Mouse (Mus musculus) heart, embryonic 11.5 days (tissue): ENCODE results near the gene Smad5. TPM values are rescaled to one million over a fixed set of nuclear protein-coding genes. Genes with fewer than 3 reads are reported as not detected.

Experiments used
- ATAC-seq: fragments of 200-750 bp; cut with Nextera tagmentation; replicated peaks from 2 replicates; pipeline ENCODE4 v1.8.0; 2017; ENCODE audit warnings: moderate library complexity; ENCODE audit not compliant: insufficient number of reproducible peaks, low FRiP score, low TSS enrichment
- H3K27ac ChIP-seq: fragments of 300-500 bp; sonication (generic); 2 replicates; pipeline ENCODE4 v1.5.1; 2014; ENCODE audit warnings: mild to moderate bottlenecking, low read depth, low read length
- H3K27me3 ChIP-seq: fragments of 300-500 bp; sonication (generic); 2 replicates; pipeline ENCODE4 v1.6.1; 2014; ENCODE audit warnings: mild to moderate bottlenecking, low read length, mixed read lengths; ENCODE audit not compliant: control insufficient read depth, insufficient read depth
- H3K36me3 ChIP-seq: fragments of 300-500 bp; sonication (generic); 2 replicates; pipeline ENCODE4 v1.6.1; 2014; ENCODE audit warnings: mild to moderate bottlenecking, low read length, moderate library complexity, mixed read lengths; ENCODE audit not compliant: control insufficient read depth, insufficient read depth
- H3K4me1 ChIP-seq: fragments of 300-500 bp; sonication (generic); 2 replicates; pipeline ENCODE4 v1.6.1; 2014; ENCODE audit warnings: low read length; ENCODE audit not compliant: control insufficient read depth, insufficient read depth
- H3K4me2 ChIP-seq: fragments of 300-500 bp; sonication (generic); 2 replicates; pipeline ENCODE4 v1.6.1; 2014; ENCODE audit warnings: mild to moderate bottlenecking, moderate library complexity
- H3K4me3 ChIP-seq: fragments of 300-500 bp; sonication (generic); 2 replicates; pipeline ENCODE4 v1.5.1; 2014; ENCODE audit warnings: low read depth, low read length
- H3K9ac ChIP-seq: fragments of 300-500 bp; sonication (generic); 2 replicates; pipeline ENCODE4 v1.6.1; 2014; ENCODE audit warnings: mild to moderate bottlenecking, low read depth, low read length, moderate library complexity
- H3K9me3 ChIP-seq: fragments of 300-500 bp; sonication (generic); replicated peaks from 2 replicates; pipeline ENCODE4 v1.6.1; 2016; ENCODE audit warnings: low read length; ENCODE audit not compliant: control insufficient read depth
- WGBS: fragments of 180-500 bp; shearing (Covaris S2); extraction: QIAGEN DNeasy Blood & Tissue Kit; methylation state at CpG from one replicate; pipeline ENCODE4 v1.1.7; 2014; ENCODE audit not compliant: insufficient replicate concordance; 5-methylcytosine and 5-hydroxymethylcytosine counted together
- polyA plus RNA-seq: library from polyadenylated mRNA; unstranded; fragments of >200 nt; fragmentation: Nextera tagmentation; extraction: Ambion mirVana; gene quantifications from 2 replicates; pipeline ENCODE4 v1.2.1, GENCODE M21; 2014

Smad5 gene
- polyA plus RNA-seq, 1 experiment from 2014 or later = 25.7 TPM

DNA sequence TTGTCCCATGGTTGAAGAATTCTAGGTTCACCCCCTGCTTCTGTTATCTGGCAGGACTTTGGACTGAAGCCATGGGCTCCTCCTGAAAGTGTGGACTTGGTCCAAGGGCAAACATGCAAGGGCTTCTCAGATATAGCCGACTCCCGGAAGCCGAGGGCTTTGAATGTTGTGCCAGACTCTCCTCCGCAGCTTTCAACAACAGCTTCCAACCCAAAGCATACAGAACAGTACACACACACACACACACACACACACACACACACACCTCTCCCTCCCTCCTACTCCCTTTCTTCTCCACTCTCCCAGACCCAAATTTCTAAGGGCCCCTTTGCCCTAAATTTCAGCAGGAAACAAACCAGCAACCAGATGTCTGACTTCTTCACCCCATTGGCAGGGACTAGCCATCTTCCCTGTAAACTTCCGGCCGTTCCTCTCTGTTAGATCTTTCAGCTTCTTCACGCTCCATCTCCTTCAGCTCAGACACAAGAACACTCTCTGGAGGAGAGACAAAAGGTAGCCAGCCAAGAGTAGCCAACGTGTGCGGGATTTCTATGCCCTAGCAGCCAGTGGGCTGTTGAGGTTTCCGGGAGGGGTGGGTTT lies 24.5 kb upstream of the Smad5 start:
- Histone ChIP-seq H3K4me3 (no peak overlapping the region), H3K27ac (peak overlapping the region; percentile 47), H3K27me3 (peaks cover 2% of the 10 kb centered on the region; the same call in 1 of the 2 replicates), H3K9me3 (no peaks in the 10 kb centered on the region), H3K36me3 (no peaks in the 10 kb centered on the region), H3K4me2 (no peak overlapping the region), H3K4me1 (peaks cover 20% of the 10 kb centered on the region), H3K9ac (no peak overlapping the region)
- peak; percentile 41; the same call in 1 of the 2 replicates for ATAC-seq
- WGBS = 44% methylated on average over 10 of the region's 10 CpGs

GRCm38 (mm10) chr13:56678826-56679504 lies 23.8 kb upstream of the Smad5 start:
- H3K9me3 ChIP-seq = no peaks in the 10 kb centered on the region
- H3K27me3 ChIP-seq = peaks cover 2% of the 10 kb centered on the region; the same call in 1 of the 2 replicates
- WGBS = 35% methylated on average over 10 of the region's 10 CpGs
- H3K9ac ChIP-seq = no peak overlapping the region
- H3K4me2 ChIP-seq = no peak overlapping the region
- H3K4me1 ChIP-seq = peaks cover 20% of the 10 kb centered on the region
- ATAC-seq = peak; percentile 45; the same call in 1 of the 2 replicates
- no peaks in the 10 kb centered on the region for H3K36me3 ChIP-seq
- H3K27ac ChIP-seq = peak overlapping the region; percentile 47
- no peak overlapping the region for H3K4me3 ChIP-seq

GRCm38 (mm10) chr13:56681924-56682323 lies 20.9 kb upstream of the Smad5 start:
- ATAC-seq = no peak
- Histone ChIP-seq H3K27ac (no peak overlapping the region), H3K4me2 (no peak overlapping the region), H3K4me3 (no peak overlapping the region), H3K9me3 (no peaks in the 10 kb centered on the region), H3K4me1 (peaks cover 20% of the 10 kb centered on the region), H3K36me3 (no peaks in the 10 kb centered on the region), H3K9ac (no peak overlapping the region), H3K27me3 (0 out of 2 replicates have a peak, but pooled peaks cover 3% of the 10 kb centered on the region)
- WGBS = 65% methylated on average over 4 of the region's 4 CpGs

DNA sequence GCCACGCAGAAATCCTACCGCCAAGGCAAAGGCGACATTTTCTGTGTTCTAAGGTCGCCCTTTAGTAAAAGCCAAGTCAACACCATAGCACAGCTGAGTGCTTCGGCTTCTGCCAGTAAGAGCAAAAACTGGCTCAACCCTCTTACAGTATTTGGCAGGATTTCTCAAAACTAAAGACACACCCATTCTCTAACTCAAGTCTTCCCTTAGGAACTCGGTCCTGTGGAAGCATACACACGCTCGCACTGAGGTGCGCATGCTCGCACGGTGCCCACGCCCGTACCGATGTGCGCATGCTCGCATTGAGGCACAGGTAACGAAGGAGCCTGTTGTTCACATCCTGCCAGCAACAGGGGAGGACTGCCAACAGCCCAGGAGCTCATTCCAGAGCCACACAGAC lies 20.5 kb upstream of the Smad5 start:
- Histone ChIP-seq H3K36me3 (no peaks in the 10 kb centered on the region), H3K4me1 (peaks cover 20% of the 10 kb centered on the region), H3K27ac (no peak overlapping the region), H3K4me2 (no peak overlapping the region; the same call in 1 of the 2 replicates), H3K27me3 (0 out of 2 replicates have a peak, but pooled peaks cover 3% of the 10 kb centered on the region), H3K9me3 (no peaks in the 10 kb centered on the region), H3K9ac (no peak overlapping the region), H3K4me3 (no peak overlapping the region)
- WGBS = 77% methylated on average over 17 of the region's 17 CpGs
- ATAC-seq = no peak

DNA sequence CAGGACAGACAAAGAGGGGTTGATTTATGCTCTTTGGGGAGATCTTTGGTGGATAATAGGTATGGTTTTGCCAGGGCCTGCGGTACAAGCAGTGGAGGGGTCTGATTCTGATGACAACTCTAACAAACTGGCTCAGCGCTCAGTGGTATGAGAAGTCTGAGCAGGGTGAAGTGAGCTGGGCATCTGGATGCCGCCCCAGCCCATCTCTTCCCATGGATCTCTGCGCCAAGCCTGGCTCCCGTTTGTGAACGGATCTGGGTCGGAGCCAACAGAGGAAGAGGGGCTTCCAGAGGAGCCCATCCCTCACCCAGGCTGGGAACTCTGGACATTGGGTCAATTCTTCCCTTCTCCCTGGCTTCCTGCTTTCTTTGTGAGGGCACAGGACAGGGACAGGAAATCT lies 19.5 kb upstream of the Smad5 start:
- H3K9me3 ChIP-seq = no peaks in the 10 kb centered on the region
- H3K9ac ChIP-seq = no peak overlapping the region
- ATAC-seq = no peak; the same call in 1 of the 2 replicates
- H3K4me1 ChIP-seq = peaks cover 13% of the 10 kb centered on the region
- H3K27me3 ChIP-seq = 0 out of 2 replicates have a peak, but pooled peaks cover 3% of the 10 kb centered on the region
- H3K36me3 ChIP-seq = no peaks in the 10 kb centered on the region
- WGBS = 80% methylated on average over 7 of the region's 7 CpGs
- H3K4me3 ChIP-seq = no peak overlapping the region
- H3K4me2 ChIP-seq = no peak overlapping the region
- no peak overlapping the region for H3K27ac ChIP-seq

- Histone ChIP-seq H3K4me1 (no peaks in the 10 kb centered on the region), H3K27me3 (no peaks in the 10 kb centered on the region), H3K27ac (no peak overlapping the region), H3K4me2 (no peak overlapping the region), H3K9me3 (no peaks in the 10 kb centered on the region), H3K4me3 (no peak overlapping the region), H3K9ac (no peak overlapping the region), H3K36me3 (no peaks in the 10 kb centered on the region)
- WGBS = 55% methylated on average over 7 of the region's 7 CpGs
- ATAC-seq = no peak
Observed at GRCm38 (mm10) chr13:56692011-56692410, 10.8 kb upstream of the Smad5 start.

DNA sequence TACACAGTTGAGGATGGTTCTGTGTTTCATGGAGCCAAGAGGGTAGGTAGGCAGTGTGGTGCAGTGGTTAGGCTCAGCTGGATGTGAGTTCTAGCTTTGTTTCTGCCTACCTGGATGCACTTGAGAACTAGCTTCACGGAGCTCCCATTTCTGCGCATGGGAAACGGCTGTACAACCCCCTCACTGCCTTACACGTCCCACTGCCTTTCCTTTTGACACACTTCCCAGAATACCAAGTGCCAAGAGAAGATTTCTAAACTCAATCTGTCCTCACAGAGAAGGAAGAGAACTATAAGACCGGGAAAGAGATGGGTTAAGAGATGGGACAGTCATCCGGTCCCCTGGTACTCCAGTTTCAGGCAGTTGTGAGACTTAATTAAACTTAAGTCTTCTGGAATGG lies 10.2 kb upstream of the Smad5 start:
- Histone ChIP-seq H3K4me3 (no peak overlapping the region), H3K36me3 (no peaks in the 10 kb centered on the region), H3K9me3 (no peaks in the 10 kb centered on the region), H3K27ac (no peak overlapping the region), H3K9ac (no peak overlapping the region), H3K27me3 (no peaks in the 10 kb centered on the region), H3K4me1 (no peaks in the 10 kb centered on the region), H3K4me2 (no peak overlapping the region)
- no peak for ATAC-seq
- 82% methylated on average over 6 of the region's 6 CpGs for WGBS

DNA sequence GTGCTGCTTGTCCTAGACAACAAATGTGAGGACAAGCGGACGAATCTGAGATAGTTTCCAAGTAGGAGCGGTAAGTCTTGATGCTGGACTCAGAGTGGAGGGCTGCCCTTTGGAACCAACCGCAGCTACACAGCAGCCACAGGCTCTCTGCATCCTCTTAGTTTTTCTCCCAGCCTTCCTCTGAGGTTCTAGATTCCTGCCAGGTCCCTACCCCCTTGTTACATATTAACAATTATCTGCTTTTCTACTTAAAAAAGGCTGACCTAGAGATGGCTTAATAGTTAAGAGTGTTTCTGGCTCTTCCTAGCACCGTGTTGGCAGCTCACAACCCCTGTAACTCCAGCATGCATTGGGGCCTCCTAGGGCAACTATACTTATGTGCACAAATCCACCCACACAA lies 7.1 kb upstream of the Smad5 start:
- Histone ChIP-seq H3K9me3 (no peaks in the 10 kb centered on the region; the same call in 1 of the 2 replicates), H3K4me1 (no peaks in the 10 kb centered on the region), H3K4me2 (no peak overlapping the region), H3K27me3 (no peaks in the 10 kb centered on the region), H3K27ac (no peak overlapping the region), H3K4me3 (no peak overlapping the region), H3K36me3 (no peaks in the 10 kb centered on the region), H3K9ac (no peak overlapping the region)
- 84% methylated on average over 5 of the region's 5 CpGs for WGBS
- ATAC-seq = no peak
